ENCODE assay signal across 12 mouse cellular contexts in genomic region chr3:57555560-57555959, GRCm38 (mm10). TPM values are rescaled to one million over a fixed set of nuclear protein-coding genes. Genes with fewer than 3 reads are reported as not detected.
DNase-seq lines count a peak whose midpoint lies in the region; ATAC-seq and TF ChIP-seq lines count a peak whose summit lies in the region.
"Had no signal": no experiment of that assay in that cellular context is flagged by ENCODE, and none has a peak within 500 bp of the region (broad histone marks: within the 10 kb centered on the region; RNA-seq: fewer than 3 reads in every experiment).

No protein-coding gene starts in this region.

- in situ Hi-C loops in Patski (cut with MboI; ENCODE audit: low pct_unique_long_range_greater_than_20kb): no loop called here

- H3K27me3 ChIP-seq in Patski: no peaks in the 10 kb centered on the region
- no peaks in the 10 kb centered on the region for H3K27me3 ChIP-seq in kidney, embryonic 15.5 days
- H3K27me3 ChIP-seq in hindbrain, embryonic 14.5 days (ENCODE audit: control insufficient read depth, insufficient read depth, low read length): no peaks in the 10 kb centered on the region

- no peak overlapping the region for H3K9ac ChIP-seq in kidney, embryonic 15.5 days
- H3K9ac ChIP-seq in hindbrain, embryonic 14.5 days: no peak overlapping the region
- H3K9ac ChIP-seq: forebrain, postnatal 0 days had no signal

- H3K4me1 ChIP-seq in kidney, embryonic 15.5 days: no peaks in the 10 kb centered on the region; the same call in 1 of the 2 replicates
- no peaks in the 10 kb centered on the region for H3K4me1 ChIP-seq in hindbrain, embryonic 14.5 days (replicated peaks; ENCODE audit: control insufficient read depth, insufficient read depth, low read length)

- H3K36me3 ChIP-seq in kidney, embryonic 15.5 days: peaks cover 12% of the 10 kb centered on the region
- H3K36me3 ChIP-seq in hindbrain, embryonic 14.5 days (replicated peaks; ENCODE audit: control insufficient read depth, insufficient read depth): no peaks in the 10 kb centered on the region

- no peak for TF ChIP-seq CTCF in Patski (IDR thresholded peaks at IDR 0.05)

- no peak overlapping the region for H3K4me2 ChIP-seq in kidney, embryonic 15.5 days
- H3K4me2 ChIP-seq in hindbrain, embryonic 14.5 days (replicated peaks): no peak overlapping the region

- no peak overlapping the region for H3K27ac ChIP-seq in kidney, embryonic 15.5 days
- no peak overlapping the region for H3K27ac ChIP-seq in hindbrain, embryonic 14.5 days

- CTCF ChIA-PET in Patski (lab: Charles Lee): interaction anchor here (1.3 to 2.3 kb wide), 3 partner anchors 12 to 33 kb away, joined by 4 to 7 read pairs (median 7); no protein-coding TSS in a partner anchor

- peak; percentile 38 to 51 for DNase-seq in urinary bladder, postnatal 36 days (ENCODE audit: low spot score in 2 of 2)
- DNase-seq in urinary bladder, postnatal 4 days (ENCODE audit: low spot score in 2 of 2): no peak
- peak; percentile 90 for DNase-seq in Patski (ENCODE audit: low read depth, low spot score)
- DNase-seq in hindbrain, embryonic 14.5 days (ENCODE audit: low spot score): no peak
- no peak for DNase-seq in ovary, postnatal 36 days (ENCODE audit: low spot score)
- DNase-seq: forebrain, postnatal 0 days; gastrocnemius, postnatal 36 days had no signal

- H3K9me3 ChIP-seq in kidney, embryonic 15.5 days (replicated peaks): no peaks in the 10 kb centered on the region
- H3K9me3 ChIP-seq in hindbrain, embryonic 14.5 days (ENCODE audit: control insufficient read depth, low read length): no peaks in the 10 kb centered on the region

- ATAC-seq in Patski: peak; percentile 70
- ATAC-seq in kidney, embryonic 15.5 days (replicated peaks; ENCODE audit: low FRiP score): peak; percentile 88
- ATAC-seq in monocyte, adult 5-6 weeks (replicated peaks; ENCODE audit: insufficient number of reproducible peaks, low FRiP score, low TSS enrichment, poor library complexity, severe bottlenecking): no peak
- no peak for ATAC-seq in hindbrain, embryonic 14.5 days (ENCODE audit: low FRiP score)
- ATAC-seq: forebrain, postnatal 0 days; inflammation-experienced regulatory T-cells, adult 6 months had no signal

- no peak overlapping the region for H3K4me3 ChIP-seq in kidney, embryonic 15.5 days (replicated peaks)
- no peak overlapping the region for H3K4me3 ChIP-seq in hindbrain, embryonic 14.5 days (replicated peaks; ENCODE audit: low read length)
- H3K4me3 ChIP-seq: erythroblast, embryonic 14.5 days had no signal

- WGBS in kidney, embryonic 15.5 days: 50% methylated on average over 3 of the region's 3 CpGs
- WGBS in hindbrain, embryonic 14.5 days: 81% methylated on average over 3 of the region's 3 CpGs

- POLR2A ChIA-PET in Patski (lab: Charles Lee): interaction anchor here (1.9 to 4.0 kb wide), 3 partner anchors 9 to 18 kb away, joined by 6 to 28 read pairs (median 12); partner anchors contain the start of gene Wwtr1

RNA-seq across cellular contexts. Expression of gene Wwtr1, which starts 20.1 kb away (rescaled TPM):
- polyA plus RNA-seq in Patski (2021): 159 TPM
- 15.9 and 17.4 TPM in 2 replicates for polyA plus RNA-seq in kidney, embryonic 15.5 days (2015; fragmentation: Nextera tagmentation; extraction: Ambion mirVana)
- total RNA-seq in monocyte, adult 5-6 weeks (2017): 0.10 to 0.21 TPM in 2 of 3 replicates, not detected in the other
- polyA plus RNA-seq in hindbrain, embryonic 14.5 days (2014; fragmentation: Nextera tagmentation; extraction: Ambion mirVana): 8.0 and 8.6 TPM in 2 replicates
- total RNA-seq: megakaryocyte progenitor cell, adult 5-6 weeks had no signal
- polyA plus RNA-seq: erythroblast, embryonic 14.5 days had no signal

Comparison
In these comparisons a context has a peak if more than half of its experiments do, and no peak if none do; other contexts are left out.
1. DNase-seq: peak in urinary bladder, postnatal 36 days (2 of 2) and Patski (single experiment); none in urinary bladder, postnatal 4 days (0 of 2), hindbrain, embryonic 14.5 days (single experiment) and ovary, postnatal 36 days (single experiment).
2. ATAC-seq: peak in Patski (single experiment) and kidney, embryonic 15.5 days (single experiment); none in monocyte, adult 5-6 weeks (single experiment) and hindbrain, embryonic 14.5 days (single experiment).